ENCODE assay signal across 8 mouse cellular contexts in genomic region chr2:180582481-180583153, GRCm38 (mm10). TPM values are rescaled to one million over a fixed set of nuclear protein-coding genes. Genes with fewer than 3 reads are reported as not detected.
DNase-seq lines count a peak whose midpoint lies in the region; ATAC-seq and TF ChIP-seq lines count a peak whose summit lies in the region.

No protein-coding gene starts in this region.

- no peaks in the 10 kb centered on the region for H3K9me3 ChIP-seq in embryonic facial prominence, embryonic 14.5 days (ENCODE audit: control insufficient read depth, low read length)
- H3K9me3 ChIP-seq in limb, embryonic 13.5 days: no peaks in the 10 kb centered on the region
- H3K9me3 ChIP-seq in midbrain, embryonic 16.5 days (replicated peaks; ENCODE audit: control insufficient read depth, low read length, poor library complexity, severe bottlenecking): no peaks in the 10 kb centered on the region

- TF ChIP-seq POLR2A in heart, adult 2 months (IDR thresholded peaks at IDR 0.05; ENCODE audit: insufficient read depth, low read depth, low read length): peak; percentile 75

- TF ChIP-seq EP300 in heart, adult 2 months (IDR thresholded peaks at IDR 0.05; ENCODE audit: insufficient read depth, low read depth, low read length): peak; percentile 40; the same call in 1 of the 2 replicates

- H3K9ac ChIP-seq in embryonic facial prominence, embryonic 14.5 days (ENCODE audit: low read depth, low read length): peak overlapping the region; percentile 97
- peak overlapping the region; percentile 96 for H3K9ac ChIP-seq in heart, adult 2 months (ENCODE audit: low read depth, low read length)
- H3K9ac ChIP-seq in limb, embryonic 13.5 days: peak overlapping the region; percentile 95
- H3K9ac ChIP-seq in midbrain, embryonic 16.5 days (ENCODE audit: low read depth, low read length): peak overlapping the region; percentile 96

- intact Hi-C loops in heart, adult 2 months (cut with DNase I): loop anchor here (1.0 to 5.0 kb wide), 4 partner anchors 120 to 305 kb away; partner anchors contain the start of gene Bhlhe23

- peak; percentile 99 for DNase-seq in 3T3-L1 (ENCODE audit: low read depth, low spot score)
- peak; percentile 97 to 98 for DNase-seq in adrenal gland, postnatal 4 days (ENCODE audit: low spot score in 2 of 2)
- peak; percentile 96 for DNase-seq in embryonic facial prominence, embryonic 14.5 days (ENCODE audit: low spot score)
- peak; percentile 96 to 99 for DNase-seq in heart, adult 2 months
- DNase-seq in kidney, adult 8-10 months: peak; percentile 96 to 98
- DNase-seq in spleen, postnatal 10 days (ENCODE audit: low spot score in 2 of 2): peak; percentile 98 to 99

- no peaks in the 10 kb centered on the region for H3K79me2 ChIP-seq in heart, adult 2 months (replicated peaks; ENCODE audit: control insufficient read depth, insufficient read depth, low read length)

- H3K27me3 ChIP-seq in embryonic facial prominence, embryonic 14.5 days (replicated peaks; ENCODE audit: control insufficient read depth, insufficient read depth, low read length): no peaks in the 10 kb centered on the region
- no peaks in the 10 kb centered on the region for H3K27me3 ChIP-seq in heart, adult 2 months (ENCODE audit: control insufficient read depth, insufficient read depth, low read length)
- peaks cover 3% of the 10 kb centered on the region; the same call in 1 of the 2 replicates for H3K27me3 ChIP-seq in limb, embryonic 13.5 days
- H3K27me3 ChIP-seq in midbrain, embryonic 16.5 days (ENCODE audit: control insufficient read depth, insufficient read depth, low read depth, low read length): peaks cover 7% of the 10 kb centered on the region

- peaks cover 9% of the 10 kb centered on the region; the same call in 1 of the 2 replicates for H3K4me1 ChIP-seq in embryonic facial prominence, embryonic 14.5 days (ENCODE audit: control insufficient read depth, insufficient read depth, low read length)
- H3K4me1 ChIP-seq in heart, adult 2 months (ENCODE audit: control insufficient read depth, insufficient read depth, low read length): peaks cover 7% of the 10 kb centered on the region
- H3K4me1 ChIP-seq in limb, embryonic 13.5 days: peaks cover 23% of the 10 kb centered on the region
- peaks cover 25% of the 10 kb centered on the region for H3K4me1 ChIP-seq in midbrain, embryonic 16.5 days (ENCODE audit: control insufficient read depth, insufficient read depth, low read length)

- ATAC-seq in embryonic facial prominence, embryonic 14.5 days (ENCODE audit: low read depth): peak; percentile 91
- ATAC-seq in limb, embryonic 13.5 days (ENCODE audit: low FRiP score, low read depth): peak; percentile 84
- ATAC-seq in midbrain, embryonic 16.5 days: peak; percentile 76

- H3K27ac ChIP-seq in embryonic facial prominence, embryonic 14.5 days (replicated peaks; ENCODE audit: low read depth, low read length): peak overlapping the region; percentile 71
- H3K27ac ChIP-seq in heart, adult 2 months: peak overlapping the region; percentile 95
- H3K27ac ChIP-seq in limb, embryonic 13.5 days: no peak overlapping the region; the same call in 1 of the 2 replicates
- H3K27ac ChIP-seq in midbrain, embryonic 16.5 days (ENCODE audit: low read length): peak overlapping the region; percentile 79

- TF ChIP-seq CTCF in heart, adult 2 months (IDR thresholded peaks at IDR 0.05): peak; percentile 98; the same call in 1 of the 2 replicates

- peaks cover 15% of the 10 kb centered on the region for H3K36me3 ChIP-seq in embryonic facial prominence, embryonic 14.5 days (ENCODE audit: control insufficient read depth, insufficient read depth, low read length)
- H3K36me3 ChIP-seq in heart, adult 2 months (ENCODE audit: control insufficient read depth, insufficient read depth, low read length): no peaks in the 10 kb centered on the region
- H3K36me3 ChIP-seq in limb, embryonic 13.5 days: peaks cover 28% of the 10 kb centered on the region
- H3K36me3 ChIP-seq in midbrain, embryonic 16.5 days (ENCODE audit: control insufficient read depth, insufficient read depth, low read length): peaks cover 13% of the 10 kb centered on the region

- H3K4me3 ChIP-seq in embryonic facial prominence, embryonic 14.5 days (ENCODE audit: low read depth, low read length): peak overlapping the region; percentile 86
- H3K4me3 ChIP-seq in heart, adult 2 months: peak overlapping the region; percentile 61
- H3K4me3 ChIP-seq in limb, embryonic 13.5 days: peak overlapping the region; percentile 86
- H3K4me3 ChIP-seq in midbrain, embryonic 16.5 days (ENCODE audit: low read depth, low read length): peak overlapping the region; percentile 89

- peak overlapping the region; percentile 80 for H3K4me2 ChIP-seq in embryonic facial prominence, embryonic 14.5 days (ENCODE audit: low read depth, low read length)
- peak overlapping the region; percentile 88 for H3K4me2 ChIP-seq in limb, embryonic 13.5 days (replicated peaks)
- H3K4me2 ChIP-seq in midbrain, embryonic 16.5 days (ENCODE audit: low read length): peak overlapping the region; percentile 94

- WGBS in embryonic facial prominence, embryonic 14.5 days: 0% methylated on average over 30 of the region's 57 CpGs
- under 1% methylated on average over 48 of the region's 57 CpGs for WGBS in heart, adult 2 months
- WGBS in limb, embryonic 13.5 days: 0% methylated on average over 57 of the region's 57 CpGs
- WGBS in midbrain, embryonic 16.5 days: under 1% methylated on average over 56 of the region's 57 CpGs

RNA-seq across cellular contexts. Expression of gene Mrgbp, which starts 1.5 kb away (rescaled TPM):
- 10 to 100 TPM; 28.2 to 29.3 TPM for total RNA-seq in adrenal gland, postnatal 4 days (2021)
- polyA plus RNA-seq in embryonic facial prominence, embryonic 14.5 days (2014; fragmentation: Nextera tagmentation; extraction: Ambion mirVana): 23.4 and 29.3 TPM in 2 replicates
- total RNA-seq in heart, adult 2 months (2021): 10 to 100 TPM; 15.5 to 15.7 TPM
- polyA plus RNA-seq in heart, adult 2 months (2012; rRNA removed): 14.7 and 15.4 TPM in 2 replicates
- 35.0 and 39.2 TPM in 2 replicates for polyA plus RNA-seq in limb, embryonic 13.5 days (2015; fragmentation: Nextera tagmentation; extraction: Ambion mirVana)
- 40.2 and 44.8 TPM in 2 replicates for polyA plus RNA-seq in midbrain, embryonic 16.5 days (2015; fragmentation: Nextera tagmentation; extraction: Ambion mirVana)

RNA-seq across cellular contexts. Expression of gene Ogfr, which starts 6.4 kb away (rescaled TPM):
- total RNA-seq in adrenal gland, postnatal 4 days (2021): 10 to 100 TPM; 61.4 to 66.1 TPM
- polyA plus RNA-seq in embryonic facial prominence, embryonic 14.5 days (2014; fragmentation: Nextera tagmentation; extraction: Ambion mirVana): 66.3 and 78.2 TPM in 2 replicates
- total RNA-seq in heart, adult 2 months (2021): 10 to 100 TPM; 29.7 to 35.3 TPM
- polyA plus RNA-seq in heart, adult 2 months (2012; rRNA removed): 23.4 and 42.0 TPM in 2 replicates
- 85.0 and 88.1 TPM in 2 replicates for polyA plus RNA-seq in limb, embryonic 13.5 days (2015; fragmentation: Nextera tagmentation; extraction: Ambion mirVana)
- 81.2 and 85.8 TPM in 2 replicates for polyA plus RNA-seq in midbrain, embryonic 16.5 days (2015; fragmentation: Nextera tagmentation; extraction: Ambion mirVana)

RNA-seq across cellular contexts. Expression of gene Col9a3, which starts 15.0 kb away (rescaled TPM):
- total RNA-seq in adrenal gland, postnatal 4 days (2021): 1 to 10 TPM; 2.3 to 3.1 TPM
- polyA plus RNA-seq in embryonic facial prominence, embryonic 14.5 days (2014; fragmentation: Nextera tagmentation; extraction: Ambion mirVana): 164 and 277 TPM in 2 replicates
- total RNA-seq in heart, adult 2 months (2021): under 1 TPM in 1 of 2 experiments, not detected in 1; 0.29 TPM
- polyA plus RNA-seq in heart, adult 2 months (2012; rRNA removed): 0.29 and 0.57 TPM in 2 replicates
- 426 and 449 TPM in 2 replicates for polyA plus RNA-seq in limb, embryonic 13.5 days (2015; fragmentation: Nextera tagmentation; extraction: Ambion mirVana)
- 40.4 and 43.2 TPM in 2 replicates for polyA plus RNA-seq in midbrain, embryonic 16.5 days (2015; fragmentation: Nextera tagmentation; extraction: Ambion mirVana)

RNA-seq across cellular contexts. Expression of gene Tcfl5, which starts 59.9 kb away (rescaled TPM):
- total RNA-seq in adrenal gland, postnatal 4 days (2021): under 1 TPM; 0.34 to 0.90 TPM
- 0.34 and 0.88 TPM in 2 replicates for polyA plus RNA-seq in embryonic facial prominence, embryonic 14.5 days (2014; fragmentation: Nextera tagmentation; extraction: Ambion mirVana)
- not detected for total RNA-seq in heart, adult 2 months (2021)
- 0.12 and 0.18 TPM in 2 replicates for polyA plus RNA-seq in heart, adult 2 months (2012; rRNA removed)
- polyA plus RNA-seq in limb, embryonic 13.5 days (2015; fragmentation: Nextera tagmentation; extraction: Ambion mirVana): 0.55 and 0.59 TPM in 2 replicates
- 0.42 and 0.55 TPM in 2 replicates for polyA plus RNA-seq in midbrain, embryonic 16.5 days (2015; fragmentation: Nextera tagmentation; extraction: Ambion mirVana)

Comparison
In these comparisons a context has a peak if more than half of its experiments do, and no peak if none do; other contexts are left out.
1. RNA of gene Col9a3, which starts 15.0 kb away (polyA plus RNA-seq): 426 to 449 TPM in limb, embryonic 13.5 days, 164 to 277 TPM in embryonic facial prominence, embryonic 14.5 days and 40.4 to 43.2 TPM in midbrain, embryonic 16.5 days; 0.29 to 0.57 TPM in heart, adult 2 months; every median in the first group is over 10 times any median in the second.
2. Peak in every context shown above with its lines, with median percentiles within 50 percentile points of each other: DNase-seq, ATAC-seq, H3K4me2 ChIP-seq, H3K4me3 ChIP-seq and H3K9ac ChIP-seq.